Mouse (Mus musculus) forebrain, embryonic 13.5 days (tissue): ENCODE results near the gene Tlx1. TPM values are rescaled to one million over a fixed set of nuclear protein-coding genes. Genes with fewer than 3 reads are reported as not detected.

Experiments
- ATAC-seq: fragments of 200-750 bp; cut with Nextera tagmentation; 2 replicates; pipeline ENCODE4 v1.8.0; 2017
- H3K27ac ChIP-seq: fragments of 300-500 bp; sonication (generic); 2 replicates; pipeline ENCODE4 v1.5.1; 2015; ENCODE audit warnings: inconsistent platforms, mild to moderate bottlenecking, moderate library complexity
- H3K27me3 ChIP-seq: fragments of 300-500 bp; sonication (generic); 2 replicates; pipeline ENCODE4 v1.6.1; 2015; ENCODE audit warnings: mild to moderate bottlenecking, inconsistent platforms
- H3K36me3 ChIP-seq: fragments of 300-500 bp; sonication (generic); 2 replicates; pipeline ENCODE4 v1.6.1; 2015; ENCODE audit warnings: mild to moderate bottlenecking, inconsistent platforms; ENCODE audit not compliant: poor library complexity, severe bottlenecking
- H3K4me1 ChIP-seq: fragments of 300-500 bp; sonication (generic); 2 replicates; pipeline ENCODE4 v1.6.1; 2015; ENCODE audit warnings: inconsistent platforms
- H3K4me2 ChIP-seq: fragments of 300-500 bp; sonication (generic); 2 replicates; pipeline ENCODE4 v1.6.1; 2015; ENCODE audit warnings: inconsistent platforms, mild to moderate bottlenecking, moderate library complexity
- H3K4me3 ChIP-seq: fragments of 300-500 bp; sonication (generic); 2 replicates; pipeline ENCODE4 v1.5.1; 2015; ENCODE audit warnings: mild to moderate bottlenecking, inconsistent platforms
- H3K9ac ChIP-seq: fragments of 300-500 bp; sonication (generic); 2 replicates; pipeline ENCODE4 v1.6.1; 2015; ENCODE audit warnings: mild to moderate bottlenecking, inconsistent platforms
- H3K9me3 ChIP-seq: fragments of 300-500 bp; sonication (generic); replicated peaks from 2 replicates; pipeline ENCODE4 v1.6.1; 2016; ENCODE audit warnings: inconsistent platforms
- WGBS: fragments of 180-500 bp; shearing (Covaris S2); methylation state at CpG from one replicate; pipeline ENCODE4 v1.1.7; 2015; 5-methylcytosine and 5-hydroxymethylcytosine counted together
- polyA plus RNA-seq: library from polyadenylated mRNA; unstranded; fragments of >200 nt; fragmentation: Nextera tagmentation; extraction: Ambion mirVana; gene quantifications from 2 replicates; pipeline ENCODE4 v1.2.1, GENCODE M21; 2015

Gene Tlx1
- polyA plus RNA-seq, 1 experiment from 2014 or later: 0.14 TPM

- Histone ChIP-seq H3K27ac (no peak overlapping the region), H3K4me1 (no peaks in the 10 kb centered on the region), H3K9ac (no peak overlapping the region), H3K4me2 (no peak overlapping the region), H3K36me3 (no peaks in the 10 kb centered on the region), H3K27me3 (peaks cover 100% of the 10 kb centered on the region), H3K4me3 (no peak overlapping the region), H3K9me3 (no peaks in the 10 kb centered on the region)
- ATAC-seq: no peak
- WGBS: 2% methylated on average over 5 of the region's 5 CpGs
These were observed 9.5 kb downstream of the Tlx1 start for GRCm38 (mm10) chr19:45159991-45160390.

- Histone ChIP-seq H3K9me3 (no peaks in the 10 kb centered on the region), H3K27ac (no peak overlapping the region), H3K36me3 (no peaks in the 10 kb centered on the region), H3K4me1 (no peaks in the 10 kb centered on the region), H3K4me2 (no peak overlapping the region), H3K9ac (no peak overlapping the region), H3K27me3 (peaks cover 100% of the 10 kb centered on the region), H3K4me3 (no peak overlapping the region)
- ATAC-seq: no peak
- WGBS: 2% methylated on average over 5 of the region's 5 CpGs
These were observed 10.0 kb downstream of the Tlx1 start for GRCm38 (mm10) chr19:45160523-45160922.

GRCm38 (mm10) chr19:45161093-45161492 lies 10.6 kb downstream of the Tlx1 start:
- Histone ChIP-seq H3K4me1 (no peaks in the 10 kb centered on the region), H3K36me3 (no peaks in the 10 kb centered on the region), H3K9ac (no peak overlapping the region), H3K4me2 (no peak overlapping the region), H3K4me3 (no peak overlapping the region), H3K9me3 (no peaks in the 10 kb centered on the region), H3K27me3 (peaks cover 99% of the 10 kb centered on the region), H3K27ac (no peak overlapping the region)
- no peak for ATAC-seq
- 1% methylated on average over 12 of the region's 12 CpGs for WGBS

- WGBS: 49% methylated on average over 7 of the region's 7 CpGs
- no peak overlapping the region for H3K4me2 ChIP-seq
- H3K36me3 ChIP-seq: no peaks in the 10 kb centered on the region
- H3K4me3 ChIP-seq: no peak overlapping the region
- no peak overlapping the region for H3K9ac ChIP-seq
- H3K27ac ChIP-seq: no peak overlapping the region
- peaks cover 95% of the 10 kb centered on the region for H3K27me3 ChIP-seq
- H3K9me3 ChIP-seq: no peaks in the 10 kb centered on the region
- ATAC-seq: no peak
- H3K4me1 ChIP-seq: no peaks in the 10 kb centered on the region
These were observed 11.7 kb downstream of the Tlx1 start for GRCm38 (mm10) chr19:45162181-45162580.

- no peaks in the 10 kb centered on the region for H3K4me1 ChIP-seq
- WGBS: 4% methylated on average over 12 of the region's 12 CpGs
- ATAC-seq: no peak
These were observed 12.4 kb downstream of the Tlx1 start for GRCm38 (mm10) chr19:45162871-45163270.

GRCm38 (mm10) chr19:45170451-45170850 lies 20.0 kb downstream of the Tlx1 start:
- Histone ChIP-seq H3K27ac (no peak overlapping the region), H3K36me3 (no peaks in the 10 kb centered on the region), H3K4me2 (no peak overlapping the region), H3K9ac (no peak overlapping the region), H3K4me1 (no peaks in the 10 kb centered on the region), H3K27me3 (peaks cover 79% of the 10 kb centered on the region), H3K9me3 (no peaks in the 10 kb centered on the region), H3K4me3 (no peak overlapping the region)
- 75% methylated on average over 7 of the region's 7 CpGs for WGBS
- ATAC-seq: no peak

More at GRCm38 (mm10) chr19:45162871-45163270, 12.4 kb downstream of the Tlx1 start:
- Histone ChIP-seq H3K9me3 (no peaks in the 10 kb centered on the region), H3K9ac (no peak overlapping the region), H3K27me3 (peaks cover 95% of the 10 kb centered on the region), H3K27ac (no peak overlapping the region), H3K4me2 (no peak overlapping the region), H3K36me3 (no peaks in the 10 kb centered on the region), H3K4me3 (no peak overlapping the region)

- Histone ChIP-seq H3K9me3 (no peaks in the 10 kb centered on the region), H3K9ac (no peak overlapping the region), H3K4me1 (0 out of 2 replicates have a peak, but pooled peaks cover 4% of the 10 kb centered on the region), H3K27ac (no peak overlapping the region), H3K27me3 (peaks cover 56% of the 10 kb centered on the region), H3K4me3 (no peak overlapping the region), H3K4me2 (no peak overlapping the region), H3K36me3 (no peaks in the 10 kb centered on the region)
- 62% methylated on average over 7 of the region's 7 CpGs for WGBS
- no peak for ATAC-seq
These were observed 24.3 kb downstream of the Tlx1 start for GRCm38 (mm10) chr19:45174803-45175202.

- Histone ChIP-seq H3K9me3 (no peaks in the 10 kb centered on the region), H3K27me3 (peaks cover 44% of the 10 kb centered on the region; the same call in 1 of the 2 replicates), H3K4me1 (0 out of 2 replicates have a peak, but pooled peaks cover 4% of the 10 kb centered on the region), H3K4me2 (no peak overlapping the region), H3K9ac (no peak overlapping the region), H3K4me3 (no peak overlapping the region), H3K27ac (no peak overlapping the region), H3K36me3 (no peaks in the 10 kb centered on the region)
- WGBS: 78% methylated on average over 8 of the region's 8 CpGs
- ATAC-seq: no peak
These were observed 25.8 kb downstream of the Tlx1 start for GRCm38 (mm10) chr19:45176269-45176668.

- H3K9ac ChIP-seq: no peak overlapping the region
- no peak overlapping the region for H3K27ac ChIP-seq
- H3K4me1 ChIP-seq: 0 out of 2 replicates have a peak, but pooled peaks cover 4% of the 10 kb centered on the region
- no peak overlapping the region for H3K4me3 ChIP-seq
- peak overlapping the region; percentile 34 for H3K4me2 ChIP-seq
- H3K27me3 ChIP-seq: peaks cover 37% of the 10 kb centered on the region; the same call in 1 of the 2 replicates
- 21% methylated on average over 26 of the region's 26 CpGs for WGBS
- no peaks in the 10 kb centered on the region for H3K36me3 ChIP-seq
- ATAC-seq: peak; percentile 66
- H3K9me3 ChIP-seq: no peaks in the 10 kb centered on the region
These were observed 26.7 kb downstream of the Tlx1 start for GRCm38 (mm10) chr19:45177004-45177737.

- ATAC-seq: no peak
- H3K36me3 ChIP-seq: no peaks in the 10 kb centered on the region
- no peaks in the 10 kb centered on the region for H3K9me3 ChIP-seq
- no peak overlapping the region for H3K4me3 ChIP-seq
- 79% methylated on average over 4 of the region's 4 CpGs for WGBS
- no peak overlapping the region for H3K9ac ChIP-seq
- no peak overlapping the region for H3K27ac ChIP-seq
- no peak overlapping the region for H3K4me2 ChIP-seq
- H3K4me1 ChIP-seq: 0 out of 2 replicates have a peak, but pooled peaks cover 4% of the 10 kb centered on the region
- H3K27me3 ChIP-seq: peaks cover 15% of the 10 kb centered on the region; the same call in 1 of the 2 replicates
These were observed 29.0 kb downstream of the Tlx1 start for GRCm38 (mm10) chr19:45179451-45179850.

- Histone ChIP-seq H3K9me3 (no peaks in the 10 kb centered on the region), H3K27ac (no peak overlapping the region), H3K9ac (no peak overlapping the region), H3K4me2 (no peak overlapping the region), H3K4me1 (0 out of 2 replicates have a peak, but pooled peaks cover 4% of the 10 kb centered on the region), H3K36me3 (no peaks in the 10 kb centered on the region), H3K4me3 (no peak overlapping the region), H3K27me3 (peaks cover 11% of the 10 kb centered on the region; the same call in 1 of the 2 replicates)
- WGBS: 88% methylated on average over 5 of the region's 5 CpGs
- ATAC-seq: no peak
These were observed 30.0 kb downstream of the Tlx1 start for GRCm38 (mm10) chr19:45180447-45180846.

GRCm38 (mm10) chr19:45194651-45195050 lies 44.2 kb downstream of the Tlx1 start:
- 49% methylated on average over 4 of the region's 4 CpGs for WGBS
- ATAC-seq: no peak
- no peaks in the 10 kb centered on the region for H3K4me1 ChIP-seq

More at GRCm38 (mm10) chr19:45194651-45195050, 44.2 kb downstream of the Tlx1 start:
- Histone ChIP-seq H3K27me3 (0 out of 2 replicates have a peak, but pooled peaks cover 3% of the 10 kb centered on the region), H3K4me3 (no peak overlapping the region), H3K9me3 (peaks cover 7% of the 10 kb centered on the region; the same call in 1 of the 2 replicates), H3K4me2 (no peak overlapping the region), H3K27ac (no peak overlapping the region), H3K9ac (no peak overlapping the region), H3K36me3 (no peaks in the 10 kb centered on the region)
